Mouse (Mus musculus) liver, adult 2 months (tissue): ENCODE data around the gene Ankfn1.

Experiments
- CTCF ChIP-seq: fragments of 200-500 bp; IDR thresholded peaks from 2 replicates; pipeline ENCODE4 v1.5.1; 2011; ENCODE audit warnings: low read depth, low read length, control low read depth
- POLR2A ChIP-seq: fragments of 200-500 bp; IDR thresholded peaks from 2 replicates; pipeline ENCODE4 v1.6.1; 2011; ENCODE audit warnings: low read length, control low read depth; ENCODE audit not compliant: insufficient read depth; ENCODE audit errors: extremely low read depth

DNA sequence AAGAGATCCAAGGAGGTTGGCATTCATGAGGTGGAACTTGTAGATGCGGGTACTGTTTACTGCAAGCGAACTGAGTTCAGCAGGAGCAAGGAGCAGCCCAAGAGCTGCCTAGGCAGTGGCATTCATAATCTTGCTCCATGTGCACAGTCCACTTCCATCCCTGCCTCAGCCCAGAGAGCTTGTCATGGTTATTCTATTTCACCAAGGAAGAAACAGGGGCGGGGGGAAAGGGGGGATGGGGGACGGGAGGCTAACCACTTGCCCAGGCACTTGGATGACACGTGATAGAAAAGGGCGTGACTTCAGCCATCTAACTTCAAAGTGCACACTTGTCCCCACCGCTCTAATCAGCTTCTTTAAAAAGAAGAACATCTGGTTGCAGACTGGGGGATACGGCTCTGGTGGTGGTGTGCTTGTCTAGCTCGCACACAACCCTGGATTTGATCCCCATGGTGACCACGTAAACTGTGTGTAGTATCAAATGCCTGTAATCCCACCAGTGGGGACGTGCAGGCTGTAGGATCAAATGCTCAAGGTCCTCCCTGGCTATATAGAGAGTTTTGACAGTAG is 203.1 kb downstream of the Ankfn1 start:
- TF ChIP-seq CTCF (no peak), POLR2A (no peak)
